Mouse (Mus musculus): ENCODE results near the gene Ahnak2. TPM values are rescaled to one million over a fixed set of nuclear protein-coding genes. Genes with fewer than 3 reads are reported as not detected.

Gene Ahnak2
- polyA plus RNA-seq, 1 experiment from 2014 or later = 0.17 TPM

DNA sequence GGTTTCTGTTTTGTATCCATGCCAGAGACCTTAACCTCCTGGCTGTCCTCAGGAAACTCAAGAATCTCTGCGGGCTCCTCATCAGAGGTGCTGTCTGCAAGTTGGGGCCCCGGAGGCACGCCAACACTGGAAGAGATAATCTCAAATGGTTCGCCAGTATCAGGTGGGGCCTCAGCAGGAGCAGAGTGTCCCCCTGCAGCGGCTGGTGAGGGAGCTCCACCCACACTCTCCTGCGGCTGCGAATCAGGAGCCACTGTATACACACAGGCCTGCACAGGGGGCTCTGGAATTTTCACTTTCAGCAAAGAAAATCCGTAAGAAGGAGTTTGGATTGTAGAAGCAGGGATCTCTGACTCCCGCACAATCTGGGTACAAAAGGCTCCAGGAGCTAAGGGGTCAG is 29.1 kb downstream of the Ahnak2 start:
- no peaks in the 10 kb centered on the region for H3K36me3 ChIP-seq (ENCODE audit: control insufficient read depth, insufficient read depth, low read length)
- H3K27me3 ChIP-seq (ENCODE audit: control insufficient read depth, insufficient read depth, low read length) = no peaks in the 10 kb centered on the region
- H3K4me2 ChIP-seq (ENCODE audit: low read depth, severe bottlenecking) = no peak overlapping the region
- ATAC-seq (ENCODE audit: insufficient number of reproducible peaks, low FRiP score, low TSS enrichment, low read depth) = no peak
- DNase-seq (ENCODE audit: low spot score) = no peak
- H3K4me3 ChIP-seq (ENCODE audit: low read depth, low read length) = no peak overlapping the region
- H3K9ac ChIP-seq (ENCODE audit: low read length) = no peak overlapping the region
- H3K4me1 ChIP-seq (ENCODE audit: control insufficient read depth, insufficient read depth, low read length) = no peaks in the 10 kb centered on the region
- H3K9me3 ChIP-seq (ENCODE audit: control insufficient read depth, low read length) = no peaks in the 10 kb centered on the region
- no peak overlapping the region for H3K27ac ChIP-seq (replicated peaks; ENCODE audit: low read depth, low read length)
- WGBS = 49% methylated on average over 9 of the region's 9 CpGs

GRCm38 (mm10) chr12:112772306-112772705 is 30.2 kb downstream of the Ahnak2 start:
- no peak overlapping the region for H3K9ac ChIP-seq (ENCODE audit: low read length)
- DNase-seq (ENCODE audit: low spot score) (no peak), ATAC-seq (ENCODE audit: insufficient number of reproducible peaks, low FRiP score, low TSS enrichment, low read depth) (no peak)
- no peaks in the 10 kb centered on the region for H3K27me3 ChIP-seq (ENCODE audit: control insufficient read depth, insufficient read depth, low read length)
- no peak overlapping the region for H3K27ac ChIP-seq (replicated peaks; ENCODE audit: low read depth, low read length)
- WGBS = 90% methylated on average over 14 of the region's 14 CpGs
- no peak overlapping the region for H3K4me2 ChIP-seq (ENCODE audit: low read depth, severe bottlenecking)
- H3K4me3 ChIP-seq (ENCODE audit: low read depth, low read length) = no peak overlapping the region
- no peaks in the 10 kb centered on the region for H3K4me1 ChIP-seq (ENCODE audit: control insufficient read depth, insufficient read depth, low read length)
- H3K36me3 ChIP-seq (ENCODE audit: control insufficient read depth, insufficient read depth, low read length) = no peaks in the 10 kb centered on the region
- H3K9me3 ChIP-seq (ENCODE audit: control insufficient read depth, low read length) = no peaks in the 10 kb centered on the region

GRCm38 (mm10) chr12:112770396-112770795 is 32.1 kb downstream of the Ahnak2 start:
- Histone ChIP-seq H3K9me3 (ENCODE audit: control insufficient read depth, low read length) (no peaks in the 10 kb centered on the region), H3K36me3 (ENCODE audit: control insufficient read depth, insufficient read depth, low read length) (no peaks in the 10 kb centered on the region), H3K27ac (replicated peaks; ENCODE audit: low read depth, low read length) (no peak overlapping the region), H3K4me2 (ENCODE audit: low read depth, severe bottlenecking) (no peak overlapping the region), H3K9ac (ENCODE audit: low read length) (no peak overlapping the region), H3K4me3 (ENCODE audit: low read depth, low read length) (no peak overlapping the region), H3K27me3 (ENCODE audit: control insufficient read depth, insufficient read depth, low read length) (no peaks in the 10 kb centered on the region), H3K4me1 (ENCODE audit: control insufficient read depth, insufficient read depth, low read length) (no peaks in the 10 kb centered on the region)
- WGBS = 75% methylated on average over 4 of the region's 4 CpGs
- ATAC-seq (ENCODE audit: insufficient number of reproducible peaks, low FRiP score, low TSS enrichment, low read depth) (no peak), DNase-seq (ENCODE audit: low spot score) (no peak)

- no peak overlapping the region for H3K27ac ChIP-seq (replicated peaks; ENCODE audit: low read depth, low read length)
- H3K36me3 ChIP-seq (ENCODE audit: control insufficient read depth, insufficient read depth, low read length) = no peaks in the 10 kb centered on the region
- 78% methylated on average over 2 of the region's 2 CpGs for WGBS
- no peak for DNase-seq (ENCODE audit: low spot score)
- H3K4me3 ChIP-seq (ENCODE audit: low read depth, low read length) = no peak overlapping the region
- H3K9ac ChIP-seq (ENCODE audit: low read length) = no peak overlapping the region
- H3K9me3 ChIP-seq (ENCODE audit: control insufficient read depth, low read length) = no peaks in the 10 kb centered on the region
- no peak for ATAC-seq (ENCODE audit: insufficient number of reproducible peaks, low FRiP score, low TSS enrichment, low read depth)
- no peaks in the 10 kb centered on the region for H3K4me1 ChIP-seq (ENCODE audit: control insufficient read depth, insufficient read depth, low read length)
- no peaks in the 10 kb centered on the region for H3K27me3 ChIP-seq (ENCODE audit: control insufficient read depth, insufficient read depth, low read length)
- no peak overlapping the region for H3K4me2 ChIP-seq (ENCODE audit: low read depth, severe bottlenecking)
Measured at GRCm38 (mm10) chr12:112769751-112770150, 32.7 kb downstream of the Ahnak2 start.

GRCm38 (mm10) chr12:112769031-112769430 is 33.4 kb downstream of the Ahnak2 start:
- H3K27me3 ChIP-seq (ENCODE audit: control insufficient read depth, insufficient read depth, low read length) = no peaks in the 10 kb centered on the region
- WGBS = 90% methylated on average over 6 of the region's 6 CpGs

DNA sequence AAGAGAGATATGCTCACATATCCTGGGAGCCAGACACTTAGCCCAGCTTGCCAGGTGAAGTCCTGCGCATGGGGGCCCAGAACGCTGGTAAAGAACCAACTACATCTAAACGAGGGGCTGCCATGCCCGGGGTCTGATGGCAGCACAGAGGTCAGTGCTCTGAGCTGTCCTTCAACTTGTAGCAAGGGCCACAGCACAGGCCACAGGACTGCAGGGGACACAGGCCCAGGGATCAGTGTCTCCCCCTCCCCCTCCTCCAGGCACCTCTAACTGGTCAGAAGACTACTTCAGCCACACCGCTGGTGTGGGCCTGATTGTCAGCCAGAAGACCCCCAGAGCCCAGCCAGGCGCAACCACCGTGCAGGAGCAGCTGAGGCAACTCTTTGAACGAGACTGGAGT is 34.3 kb downstream of the Ahnak2 start:
- ATAC-seq (ENCODE audit: insufficient number of reproducible peaks, low FRiP score, low TSS enrichment, low read depth) = no peak
- Histone ChIP-seq H3K9ac (ENCODE audit: low read length) (no peak overlapping the region), H3K36me3 (ENCODE audit: control insufficient read depth, insufficient read depth, low read length) (no peaks in the 10 kb centered on the region), H3K27ac (replicated peaks; ENCODE audit: low read depth, low read length) (no peak overlapping the region), H3K27me3 (ENCODE audit: control insufficient read depth, insufficient read depth, low read length) (no peaks in the 10 kb centered on the region), H3K4me1 (ENCODE audit: control insufficient read depth, insufficient read depth, low read length) (no peaks in the 10 kb centered on the region), H3K9me3 (ENCODE audit: control insufficient read depth, low read length) (no peaks in the 10 kb centered on the region), H3K4me2 (ENCODE audit: low read depth, severe bottlenecking) (no peak overlapping the region), H3K4me3 (ENCODE audit: low read depth, low read length) (no peak overlapping the region)
- DNase-seq (ENCODE audit: low spot score) = no peak
- WGBS = 84% methylated on average over 8 of the region's 8 CpGs

More at GRCm38 (mm10) chr12:112769031-112769430, 33.4 kb downstream of the Ahnak2 start:
- ATAC-seq (ENCODE audit: insufficient number of reproducible peaks, low FRiP score, low TSS enrichment, low read depth) (no peak), DNase-seq (ENCODE audit: low spot score) (no peak)
- no peaks in the 10 kb centered on the region for H3K4me1 ChIP-seq (ENCODE audit: control insufficient read depth, insufficient read depth, low read length)
- no peak overlapping the region for H3K4me3 ChIP-seq (ENCODE audit: low read depth, low read length)
- H3K27ac ChIP-seq (replicated peaks; ENCODE audit: low read depth, low read length) = no peak overlapping the region
- no peaks in the 10 kb centered on the region for H3K9me3 ChIP-seq (ENCODE audit: control insufficient read depth, low read length)
- no peaks in the 10 kb centered on the region for H3K36me3 ChIP-seq (ENCODE audit: control insufficient read depth, insufficient read depth, low read length)
- H3K4me2 ChIP-seq (ENCODE audit: low read depth, severe bottlenecking) = no peak overlapping the region
- no peak overlapping the region for H3K9ac ChIP-seq (ENCODE audit: low read length)

DNA sequence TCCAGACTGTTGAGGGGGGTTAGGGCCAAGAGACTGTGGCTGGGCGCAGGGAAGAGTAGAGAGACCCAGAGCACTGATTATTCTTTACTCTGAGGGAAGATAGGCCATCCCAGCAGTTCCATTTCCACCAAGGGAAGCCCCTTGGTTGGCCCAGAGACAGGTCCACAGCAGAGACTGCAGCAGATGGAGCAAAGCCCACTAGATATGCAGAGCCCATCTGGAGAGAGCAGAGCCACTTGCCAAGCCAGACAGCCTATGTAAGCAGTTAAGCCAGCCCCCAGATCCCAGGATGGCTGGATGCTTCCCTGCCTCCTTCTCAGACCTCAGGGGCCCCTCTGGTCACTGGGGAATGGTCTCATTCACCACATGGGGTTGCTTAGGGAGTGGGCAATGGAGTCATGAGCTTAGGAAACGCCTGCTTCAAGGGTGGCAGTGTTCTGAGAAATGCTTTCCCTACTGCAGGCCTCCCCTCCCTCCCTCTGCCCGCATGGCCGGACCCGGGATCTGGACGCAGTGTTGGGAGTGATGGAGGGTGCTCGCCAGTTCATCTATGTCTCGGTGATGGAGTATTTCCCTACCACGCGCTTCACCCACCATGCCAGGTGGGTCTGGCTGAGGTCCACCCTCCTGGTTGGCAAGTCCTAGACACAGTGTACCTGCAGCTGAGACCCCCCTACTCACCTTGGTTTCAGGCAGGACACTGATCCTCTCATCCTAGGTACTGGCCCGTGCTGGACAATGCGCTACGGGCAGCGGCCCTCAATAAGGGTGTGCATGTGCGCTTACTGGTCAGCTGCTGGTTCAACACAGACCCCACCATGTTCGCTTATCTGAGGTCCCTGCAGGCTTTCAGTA is 35.2 kb downstream of the Ahnak2 start:
- Histone ChIP-seq H3K36me3 (ENCODE audit: control insufficient read depth, insufficient read depth, low read length) (no peaks in the 10 kb centered on the region), H3K9me3 (ENCODE audit: control insufficient read depth, low read length) (no peaks in the 10 kb centered on the region), H3K4me3 (ENCODE audit: low read depth, low read length) (no peak overlapping the region), H3K27me3 (ENCODE audit: control insufficient read depth, insufficient read depth, low read length) (no peaks in the 10 kb centered on the region), H3K4me2 (ENCODE audit: low read depth, severe bottlenecking) (no peak overlapping the region), H3K9ac (ENCODE audit: low read length) (no peak overlapping the region), H3K27ac (replicated peaks; ENCODE audit: low read depth, low read length) (no peak overlapping the region), H3K4me1 (ENCODE audit: control insufficient read depth, insufficient read depth, low read length) (no peaks in the 10 kb centered on the region)
- no peak for DNase-seq (ENCODE audit: low spot score)
- no peak for ATAC-seq (ENCODE audit: insufficient number of reproducible peaks, low FRiP score, low TSS enrichment, low read depth)
- 89% methylated on average over 16 of the region's 16 CpGs for WGBS

- ATAC-seq (ENCODE audit: insufficient number of reproducible peaks, low FRiP score, low TSS enrichment, low read depth) = no peak
- no peaks in the 10 kb centered on the region for H3K4me1 ChIP-seq (ENCODE audit: control insufficient read depth, insufficient read depth, low read length)
- no peak overlapping the region for H3K9ac ChIP-seq (ENCODE audit: low read length)
- 89% methylated on average over 7 of the region's 7 CpGs for WGBS
- no peaks in the 10 kb centered on the region for H3K27me3 ChIP-seq (ENCODE audit: control insufficient read depth, insufficient read depth, low read length)
- H3K4me2 ChIP-seq (ENCODE audit: low read depth, severe bottlenecking) = no peak overlapping the region
- DNase-seq (ENCODE audit: low spot score) = no peak
- H3K9me3 ChIP-seq (ENCODE audit: control insufficient read depth, low read length) = no peaks in the 10 kb centered on the region
- no peak overlapping the region for H3K27ac ChIP-seq (replicated peaks; ENCODE audit: low read depth, low read length)
- H3K4me3 ChIP-seq (ENCODE audit: low read depth, low read length) = no peak overlapping the region
- H3K36me3 ChIP-seq (ENCODE audit: control insufficient read depth, insufficient read depth, low read length) = no peaks in the 10 kb centered on the region
Measured at GRCm38 (mm10) chr12:112766586-112766985, 35.9 kb downstream of the Ahnak2 start.

- Histone ChIP-seq H3K4me1 (ENCODE audit: control insufficient read depth, insufficient read depth, low read length) (no peaks in the 10 kb centered on the region), H3K27me3 (ENCODE audit: control insufficient read depth, insufficient read depth, low read length) (no peaks in the 10 kb centered on the region), H3K9me3 (ENCODE audit: control insufficient read depth, low read length) (no peaks in the 10 kb centered on the region), H3K27ac (replicated peaks; ENCODE audit: low read depth, low read length) (no peak overlapping the region), H3K4me3 (ENCODE audit: low read depth, low read length) (no peak overlapping the region), H3K4me2 (ENCODE audit: low read depth, severe bottlenecking) (no peak overlapping the region), H3K36me3 (ENCODE audit: control insufficient read depth, insufficient read depth, low read length) (no peaks in the 10 kb centered on the region), H3K9ac (ENCODE audit: low read length) (no peak overlapping the region)
- 89% methylated on average over 7 of the region's 7 CpGs for WGBS
- ATAC-seq (ENCODE audit: insufficient number of reproducible peaks, low FRiP score, low TSS enrichment, low read depth) (no peak), DNase-seq (ENCODE audit: low spot score) (no peak)
Measured at GRCm38 (mm10) chr12:112764991-112765390, 37.5 kb downstream of the Ahnak2 start.
